Mouse (Mus musculus): Measurements from ENCODE around the gene Upb1. TPM values are rescaled to one million over a fixed set of nuclear protein-coding genes. Genes with fewer than 3 reads are reported as not detected.

The Upb1 gene
- total and polyA plus RNA-seq, 3 experiments: 1.3 to 2.0 (median 1.6) TPM

- in situ Hi-C loops (cut with MboI; ENCODE audit: low pct_ligation_motif_present, low pct_unique_long_range_greater_than_20kb, low sequenced_read_pairs): no loop called here
Measured at GRCm38 (mm10) chr10:75429522-75430146, 28.7 kb downstream of the Upb1 start.

GRCm38 (mm10) chr10:75430147-75430537 is 29.2 kb downstream of the Upb1 start:
- H3K27ac ChIP-seq (ENCODE audit: insufficient read depth, low read depth): peak overlapping the region; percentile 95

More at GRCm38 (mm10) chr10:75429522-75430146, 28.7 kb downstream of the Upb1 start:
- TF ChIP-seq ZC3H11A (IDR thresholded peaks at IDR 0.05; ENCODE audit: low read depth, low read length) (no peak), RCOR1 (conservative IDR thresholded peaks at IDR 0.05; ENCODE audit: low read depth, low read length) (no peak), CHD2 (IDR thresholded peaks at IDR 0.05; ENCODE audit: low read length) (peak; percentile 14; the same call in 1 of the 2 replicates), TCF12 (IDR thresholded peaks at IDR 0.05; ENCODE audit: low read depth, low read length) (peak; percentile 48), BHLHE40 (IDR thresholded peaks at IDR 0.05; ENCODE audit: low read depth, low read length) (peak; percentile 93), IRF4 (IDR thresholded peaks at IDR 0.05; ENCODE audit: low read depth, low read length) (peak; percentile 84), ELF1 (IDR thresholded peaks at IDR 0.05; ENCODE audit: low read depth, low read length) (no peak), EP300 (IDR thresholded peaks at IDR 0.05; ENCODE audit: low read length) (peak; percentile 67), CTCF (conservative IDR thresholded peaks at IDR 0.05 in 1 of 2, IDR thresholded peaks at IDR 0.05 in 1 of 2; ENCODE audit: low read depth in 2 of 2, low read length in 2 of 2) (no peak), MAFK (IDR thresholded peaks at IDR 0.05; ENCODE audit: insufficient replicate concordance, low read length) (peak; percentile 78), SMC3 (IDR thresholded peaks at IDR 0.05; ENCODE audit: low read depth, low read length) (no peak), MYC (IDR thresholded peaks at IDR 0.05; ENCODE audit: low read depth, low read length) (no peak; the same call in 1 of the 2 replicates), USF1 (IDR thresholded peaks at IDR 0.05; ENCODE audit: low read depth, low read length) (peak; percentile 34), NELFE (IDR thresholded peaks at IDR 0.05; ENCODE audit: low read depth, low read length) (no peak), RAD21 (IDR thresholded peaks at IDR 0.05; ENCODE audit: low read depth, low read length) (no peak), USF2 (conservative IDR thresholded peaks at IDR 0.05; ENCODE audit: low read depth, low read length) (0 out of 2 replicates have a peak, but pooled peaks have one; percentile 11), JUND (conservative IDR thresholded peaks at IDR 0.05; ENCODE audit: low read depth, low read length) (0 out of 2 replicates have a peak, but pooled peaks have one; percentile 32), POLR2A (IDR thresholded peaks at IDR 0.05; ENCODE audit: low read depth, low read length) (no peak), ZNF384 (IDR thresholded peaks at IDR 0.05; ENCODE audit: low read depth, low read length) (peak; percentile 61; the same call in 1 of the 2 replicates), MEF2A (IDR thresholded peaks at IDR 0.05; ENCODE audit: borderline replicate concordance, low read depth, low read length) (peak; percentile 94), ZMIZ1 (IDR thresholded peaks at IDR 0.05; ENCODE audit: low read depth, low read length) (no peak), ETS1 (conservative IDR thresholded peaks at IDR 0.05; ENCODE audit: low read depth, low read length) (peak; percentile 94), MXI1 (IDR thresholded peaks at IDR 0.05; ENCODE audit: low read depth, low read length) (peak; percentile 18; the same call in 1 of the 2 replicates)
- peak overlapping the region; percentile 35 for H3K4me2 ChIP-seq (ENCODE audit: insufficient read depth, low read depth, poor library complexity, severe bottlenecking)
- dilution Hi-C loops (cut with MboI; ENCODE audit: extremely low pct_ligation_motif_present, extremely low pct_unique_long_range_greater_than_20kb, low sequenced_read_pairs): no loop called here
- H3K27ac ChIP-seq (ENCODE audit: insufficient read depth, low read depth): peak overlapping the region; percentile 95
- H3K4me1 ChIP-seq (ENCODE audit: control insufficient read depth in 1 of 2, insufficient read depth in 2 of 2): peaks cover 15 to 73% of the 10 kb centered on the region in 2 experiments
- peaks cover 0 to 1% of the 10 kb centered on the region in 2 experiments for H3K36me3 ChIP-seq (replicated peaks in 1 of 2; ENCODE audit: control insufficient read depth in 1 of 2, insufficient read depth in 1 of 2, low read length in 1 of 2)
- peak; percentile 92 for DNase-seq (ENCODE audit: extremely low read depth)
- H3K27me3 ChIP-seq (replicated peaks): no peaks in the 10 kb centered on the region
- no peak overlapping the region for H3K9ac ChIP-seq (ENCODE audit: insufficient read depth, low read depth)
- H3K9me3 ChIP-seq (replicated peaks; ENCODE audit: low read length): peaks cover 8% of the 10 kb centered on the region
- H3K4me3 ChIP-seq (replicated peaks in 1 of 3; ENCODE audit: low read depth in 2 of 3, low read length in 2 of 3, poor library complexity in 1 of 3): peak overlapping the region in 1 of 3 experiments; percentile 33
- no peaks in the 10 kb centered on the region for H3K79me2 ChIP-seq (replicated peaks; ENCODE audit: control insufficient read depth, extremely low read depth, insufficient read depth, poor library complexity, severe bottlenecking)

More at GRCm38 (mm10) chr10:75430147-75430537, 29.2 kb downstream of the Upb1 start:
- in situ Hi-C loops (cut with MboI; ENCODE audit: low pct_ligation_motif_present, low pct_unique_long_range_greater_than_20kb, low sequenced_read_pairs): no loop called here
- Histone ChIP-seq H3K4me3 (replicated peaks in 1 of 3; ENCODE audit: low read depth in 2 of 3, low read length in 2 of 3, poor library complexity in 1 of 3) (no peak overlapping the region), H3K79me2 (replicated peaks; ENCODE audit: control insufficient read depth, extremely low read depth, insufficient read depth, poor library complexity, severe bottlenecking) (no peaks in the 10 kb centered on the region), H3K9me3 (replicated peaks; ENCODE audit: low read length) (peaks cover 8% of the 10 kb centered on the region), H3K27me3 (replicated peaks) (no peaks in the 10 kb centered on the region), H3K36me3 (replicated peaks in 1 of 2; ENCODE audit: control insufficient read depth in 1 of 2, insufficient read depth in 1 of 2, low read length in 1 of 2) (peaks cover 0 to 1% of the 10 kb centered on the region in 2 experiments), H3K4me1 (ENCODE audit: control insufficient read depth in 1 of 2, insufficient read depth in 2 of 2) (peaks cover 15 to 69% of the 10 kb centered on the region in 2 experiments), H3K4me2 (ENCODE audit: insufficient read depth, low read depth, poor library complexity, severe bottlenecking) (peak overlapping the region; percentile 35), H3K9ac (ENCODE audit: insufficient read depth, low read depth) (no peak overlapping the region)
- TF ChIP-seq CTCF (conservative IDR thresholded peaks at IDR 0.05 in 1 of 2, IDR thresholded peaks at IDR 0.05 in 1 of 2; ENCODE audit: low read depth in 2 of 2, low read length in 2 of 2) (peak in 1 of 2 experiments; percentile 24; a peak in 2 of 4 replicates), BHLHE40 (IDR thresholded peaks at IDR 0.05; ENCODE audit: low read depth, low read length) (no peak), NRF1 (IDR thresholded peaks at IDR 0.05; ENCODE audit: low read depth, low read length) (no peak), CHD2 (IDR thresholded peaks at IDR 0.05; ENCODE audit: low read length) (no peak), JUN (IDR thresholded peaks at IDR 0.05; ENCODE audit: insufficient read depth, low read depth, low read length) (no peak), MAZ (IDR thresholded peaks at IDR 0.05; ENCODE audit: low read depth, low read length) (no peak), E2F4 (IDR thresholded peaks at IDR 0.05; ENCODE audit: insufficient replicate concordance, low read depth, low read length) (no peak), ZNF384 (IDR thresholded peaks at IDR 0.05; ENCODE audit: low read depth, low read length) (peak; percentile 94), MAFK (IDR thresholded peaks at IDR 0.05; ENCODE audit: insufficient replicate concordance, low read length) (no peak), ETS1 (conservative IDR thresholded peaks at IDR 0.05; ENCODE audit: low read depth, low read length) (no peak)
- no peak for DNase-seq (ENCODE audit: extremely low read depth)
- dilution Hi-C loops (cut with MboI; ENCODE audit: extremely low pct_ligation_motif_present, extremely low pct_unique_long_range_greater_than_20kb, low sequenced_read_pairs): no loop called here

Data from CH12.LX (cell line).